Mouse (Mus musculus) lung, postnatal 4 days (tissue): ENCODE results near the gene Arrdc5.
A peak's percentile ranks its signal among the peaks of the same experiment; 100 is the strongest.
"Not testable (repeated sequence)": the region's sequence is repeated elsewhere in the genome, so short reads cannot be mapped to it uniquely, and the experiment has no call there.

Experiments used
- DNase-seq, 2 experiments: peaks; one replicate each; pipeline ENCODE4 v3.0.0; 2021

Gene Arrdc5

DNA sequence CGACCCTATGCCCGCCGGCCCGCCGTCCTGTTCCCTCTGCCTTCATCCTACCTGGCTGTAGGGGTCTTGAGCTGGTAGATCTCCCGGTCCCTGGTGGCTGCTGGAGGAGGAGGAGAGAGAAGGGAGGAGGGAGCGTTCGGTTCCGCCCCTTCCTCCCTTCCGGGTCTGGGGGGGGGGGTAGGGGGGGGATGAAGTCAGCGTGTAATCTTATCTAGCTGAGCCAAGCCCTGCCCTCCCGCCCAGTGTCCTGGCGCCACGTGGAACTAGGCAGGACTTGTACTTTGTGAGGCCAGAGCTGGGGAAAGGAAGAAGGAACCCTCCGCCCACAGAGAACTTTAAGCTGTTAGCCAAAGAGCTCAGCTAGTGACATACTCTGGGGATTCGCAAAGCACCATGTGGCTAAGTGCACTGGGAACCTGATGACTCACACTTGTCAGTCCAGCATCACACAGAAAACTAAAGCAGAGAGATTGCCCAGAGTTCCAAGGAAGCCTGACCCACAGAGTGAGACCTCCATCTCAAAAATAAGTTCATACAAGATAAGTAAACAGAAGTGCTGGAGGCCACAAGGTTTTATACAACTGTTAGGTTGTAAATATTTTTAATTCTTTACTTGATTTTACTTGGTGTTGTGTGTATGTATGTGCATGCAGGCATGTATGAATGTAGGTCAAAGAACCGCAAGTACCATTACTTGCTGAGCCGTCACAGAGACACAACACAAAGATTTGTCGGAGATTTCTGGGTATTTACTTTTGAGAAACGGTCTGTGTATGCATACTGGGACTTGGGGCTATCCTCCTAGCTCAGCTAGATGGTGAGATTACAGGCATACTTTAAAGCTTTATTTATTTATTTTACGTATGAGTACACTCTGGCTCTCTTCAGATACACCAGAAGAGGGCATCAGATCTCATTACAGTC lies 23.2 kb downstream of the Arrdc5 start, which contains the start of gene Ticam1:
Ticam1 (minus strand) TSS at position 144 of the 924 bp plus-strand sequence.
- peak; percentile 91 to 97 for DNase-seq

DNA sequence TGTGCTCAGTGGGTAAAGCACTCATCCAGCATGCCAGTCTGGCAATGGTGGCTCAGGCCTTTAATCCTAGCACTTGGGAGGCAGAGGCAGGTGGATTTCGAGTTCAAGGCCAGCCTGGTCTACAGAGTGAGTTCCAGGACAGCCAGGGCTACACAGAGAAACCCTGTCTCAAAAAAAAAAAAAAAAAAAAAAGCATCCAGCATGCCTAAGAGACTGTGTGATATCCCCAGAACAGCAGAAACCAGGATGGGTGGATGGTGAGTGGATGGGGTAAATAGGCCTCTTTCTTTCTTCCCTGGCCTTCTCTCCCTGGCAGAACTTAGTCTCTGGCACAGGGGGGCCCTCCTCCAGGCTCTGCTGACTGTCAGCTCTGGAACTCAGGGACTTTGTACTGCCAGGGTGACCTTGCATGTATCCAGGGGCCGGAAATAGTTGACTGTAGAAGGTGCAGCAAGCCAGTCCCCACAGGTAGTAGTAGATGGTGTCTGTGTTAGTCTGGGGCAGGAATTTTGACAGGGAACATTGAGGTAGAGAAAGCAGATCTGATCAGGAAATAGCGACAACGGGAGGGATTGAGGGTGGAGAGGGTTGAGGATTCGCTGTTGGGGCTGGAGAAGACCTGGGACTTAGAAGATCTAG lies 24.1 kb downstream of the Arrdc5 start:
- DNase-seq: no peak

DNA sequence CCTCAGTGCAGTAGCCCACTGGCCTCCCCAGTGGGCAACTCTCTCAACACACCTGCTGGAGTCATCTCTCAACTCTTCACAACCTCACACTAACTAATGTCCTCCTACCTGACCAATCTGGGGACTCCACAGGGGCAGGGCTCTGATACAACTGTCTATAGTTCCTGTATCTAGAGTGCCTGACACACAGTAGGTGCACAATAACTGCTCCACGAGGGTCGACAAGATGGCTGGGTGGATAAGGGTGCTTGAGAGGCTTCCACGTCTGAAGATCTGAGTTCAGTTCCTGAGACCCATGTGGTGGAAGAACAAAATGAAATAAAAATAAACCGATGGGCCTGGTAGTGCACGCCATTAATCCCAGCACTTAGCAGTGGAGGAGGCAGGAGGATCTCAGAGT lies 26.1 kb downstream of the Arrdc5 start:
- DNase-seq: no peak

DNA sequence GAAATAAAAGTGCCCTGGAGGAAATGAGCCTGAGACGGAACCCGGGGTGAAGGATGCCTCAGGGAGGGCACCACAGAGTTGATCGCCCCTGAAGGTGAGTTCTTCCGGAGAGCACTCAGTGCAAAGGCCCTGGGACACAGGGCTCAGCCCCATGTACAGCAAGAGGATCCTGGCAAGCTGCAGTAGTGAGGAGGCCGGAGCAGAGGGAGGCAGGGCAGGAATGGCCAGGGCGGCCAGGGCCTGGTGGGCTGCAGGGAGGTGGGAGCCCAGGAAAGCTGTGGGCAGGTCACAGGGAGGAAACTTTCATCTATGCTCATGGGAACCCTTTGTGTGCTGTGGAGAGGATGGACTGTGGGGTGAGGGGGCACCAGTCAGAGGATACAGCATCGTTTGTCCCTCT lies 26.6 kb downstream of the Arrdc5 start:
- DNase-seq: no peak

DNA sequence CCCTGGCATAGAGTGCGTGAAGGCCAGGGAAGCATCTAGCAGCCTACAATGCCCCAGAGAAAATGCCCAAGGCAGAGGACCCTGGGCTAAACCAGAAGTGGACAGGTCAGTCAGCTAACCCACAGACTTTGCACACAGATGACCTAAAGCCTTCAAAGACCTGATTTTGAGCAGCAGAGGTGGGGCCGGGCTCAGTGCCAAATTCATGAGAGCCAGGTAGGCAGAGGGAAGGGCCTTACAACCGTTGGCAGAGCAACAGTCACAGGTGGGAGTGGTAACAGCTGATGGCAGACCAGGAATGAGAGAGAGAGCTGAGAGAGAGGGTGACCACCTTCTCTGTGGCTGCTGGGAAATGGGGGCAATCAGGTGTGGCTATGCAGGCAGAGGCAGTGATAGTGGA lies 27.4 kb downstream of the Arrdc5 start:
- DNase-seq: peak; percentile 61 to 78

DNA sequence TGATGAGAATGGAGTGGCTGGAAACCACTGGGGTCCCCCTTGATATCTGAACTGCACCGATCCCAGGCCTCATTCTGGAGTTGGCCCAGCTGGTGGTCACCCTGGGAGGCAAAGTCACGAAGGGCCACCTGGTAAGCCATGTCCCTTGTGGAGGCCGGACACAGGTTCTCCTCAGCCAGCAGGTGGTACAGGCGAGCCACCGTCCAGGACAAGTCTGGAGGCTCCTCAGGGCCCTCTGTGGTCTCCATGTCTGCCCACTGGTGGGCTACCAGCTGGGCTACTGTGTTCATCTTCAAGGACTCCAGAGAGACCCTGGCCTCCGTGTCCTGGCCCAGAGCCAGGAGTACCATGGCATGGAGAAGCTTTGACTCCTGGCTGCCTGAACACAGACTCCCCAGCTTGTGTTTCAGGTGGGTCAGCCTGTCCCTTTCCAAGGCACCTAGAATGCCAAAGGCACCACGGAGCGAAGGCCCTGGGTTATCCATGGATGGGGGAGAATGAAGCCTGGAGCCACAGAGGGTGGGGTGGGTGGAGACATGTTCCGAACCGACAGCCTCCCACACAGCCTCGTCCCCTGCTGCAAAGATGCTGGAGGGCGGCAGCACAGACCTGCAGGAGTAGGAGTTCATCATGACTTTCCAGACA lies 28.4 kb downstream of the Arrdc5 start:
- no peak for DNase-seq

DNA sequence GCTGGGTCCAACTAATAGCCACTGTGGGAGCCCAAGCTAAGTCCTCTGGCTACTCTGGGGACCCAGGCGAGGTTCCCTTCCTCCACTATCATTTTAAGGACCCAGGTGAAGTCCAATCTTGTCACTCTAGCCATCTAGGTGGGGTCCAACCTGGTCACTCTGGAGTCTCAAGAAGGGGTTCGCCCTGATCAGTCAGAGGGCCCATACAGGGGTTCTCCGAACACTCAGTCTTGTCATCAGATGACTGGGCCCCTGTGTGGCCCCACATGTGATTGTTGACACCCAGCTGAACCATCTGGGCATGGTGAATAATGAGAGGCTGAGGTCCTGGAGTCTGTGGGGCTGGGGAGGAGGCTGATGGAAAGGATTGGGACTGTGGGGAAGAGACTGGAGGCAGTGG lies 30.3 kb downstream of the Arrdc5 start:
- no peak for DNase-seq

DNA sequence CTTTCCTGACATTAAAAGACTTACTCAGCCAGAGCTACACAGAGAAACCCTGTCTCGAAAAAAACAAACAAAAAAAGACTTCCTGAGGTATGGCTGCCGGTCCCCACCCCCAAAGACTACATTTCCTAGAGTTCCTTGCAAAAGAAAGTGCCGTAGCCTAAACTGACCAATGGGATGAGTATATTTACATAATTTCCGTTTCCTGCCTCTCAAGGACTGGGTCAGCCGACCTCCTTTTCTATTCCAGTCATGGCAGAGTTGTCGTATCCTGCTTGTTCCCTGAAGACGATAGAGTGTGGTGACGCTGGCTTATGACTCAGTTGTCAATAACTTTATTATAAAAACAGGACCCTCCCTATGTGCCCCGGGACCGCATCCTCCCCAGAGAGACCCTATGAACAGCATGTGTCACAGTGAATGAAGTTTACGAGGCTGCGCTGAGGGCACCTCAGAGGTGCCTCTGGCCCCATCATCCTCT lies 30.9 kb downstream of the Arrdc5 start:
- peak; percentile 67 to 75 for DNase-seq

DNA sequence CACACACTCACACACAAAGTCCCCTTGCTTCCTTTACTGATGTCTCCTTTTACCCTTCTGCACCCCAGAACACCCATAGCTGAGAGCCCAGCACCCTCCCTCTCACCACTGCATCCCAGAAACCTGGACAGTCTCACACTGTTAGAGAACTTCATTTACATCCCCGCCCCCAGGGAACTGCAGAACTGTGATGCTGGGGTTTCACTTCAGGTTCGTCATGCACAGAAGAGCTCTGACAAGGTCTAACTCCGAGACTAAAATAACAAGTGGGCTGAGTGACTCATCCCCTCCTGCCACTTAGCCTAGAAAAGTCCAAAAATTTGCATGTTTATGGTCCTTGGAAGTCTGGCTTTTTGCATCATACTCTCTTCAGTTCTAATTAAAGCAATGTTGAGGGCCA lies 33.8 kb downstream of the Arrdc5 start:
- no peak for DNase-seq

DNA sequence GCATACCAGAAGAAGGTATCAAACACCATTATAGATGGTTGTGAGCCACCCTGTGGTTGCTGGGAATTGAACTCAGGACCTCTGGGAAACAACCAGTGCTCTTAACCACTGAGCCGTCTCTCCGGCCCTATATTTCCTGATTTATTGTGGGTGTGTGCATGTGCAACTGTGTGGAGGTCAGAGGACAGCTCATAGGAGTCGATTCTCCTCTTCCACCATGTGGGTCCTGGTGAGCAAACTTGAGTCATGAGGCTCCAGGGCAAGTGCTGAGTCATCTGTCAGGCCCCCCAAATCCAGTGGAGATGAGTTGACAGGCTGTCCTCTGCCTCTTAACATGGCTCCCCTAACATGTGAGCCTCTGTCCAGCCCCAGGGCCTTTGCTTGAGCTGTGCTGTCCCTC lies 34.2 kb downstream of the Arrdc5 start:
- no peak for DNase-seq

DNA sequence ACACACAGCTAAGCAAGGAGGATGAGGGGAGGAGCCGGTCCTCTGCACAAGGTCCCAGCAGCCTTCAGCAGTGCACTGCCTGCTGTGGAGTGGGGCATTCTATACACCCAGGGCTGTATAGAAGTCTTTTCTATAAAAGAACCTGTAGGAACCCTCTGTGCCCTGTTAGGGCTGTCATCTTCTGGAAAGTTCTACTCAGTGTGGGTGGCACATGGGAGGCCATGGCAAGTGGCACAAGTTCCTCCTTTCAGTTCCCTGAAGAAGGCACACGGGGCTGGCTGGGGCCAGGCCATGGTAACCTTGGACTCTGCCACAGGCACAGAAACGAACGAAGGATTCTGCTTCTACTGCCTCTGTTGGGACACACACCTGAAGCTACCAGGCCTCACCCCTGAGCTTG lies 35.1 kb downstream of the Arrdc5 start:
- DNase-seq: peak in 1 of 2 experiments; percentile 40

DNA sequence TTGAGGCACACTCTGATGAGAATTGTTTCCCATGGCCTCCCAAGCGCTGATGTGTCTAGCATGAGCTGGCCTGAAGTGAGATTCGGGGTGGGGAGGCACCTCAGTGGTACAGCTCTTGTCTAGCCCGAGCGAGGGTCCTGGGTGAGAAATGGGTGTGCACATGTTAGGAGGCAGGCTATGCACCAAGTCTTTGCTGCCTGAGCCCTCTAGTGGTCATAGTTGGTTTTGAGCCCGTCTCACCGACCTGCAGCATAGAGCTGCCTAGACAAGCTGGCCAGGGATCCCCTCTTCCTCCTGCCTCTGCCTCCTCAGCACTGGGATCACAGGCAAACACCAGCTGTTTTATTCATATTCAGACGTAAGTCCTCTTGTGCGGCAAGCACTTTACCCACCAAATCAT lies 36.1 kb downstream of the Arrdc5 start:
- DNase-seq: peak; percentile 75 to 86

DNA sequence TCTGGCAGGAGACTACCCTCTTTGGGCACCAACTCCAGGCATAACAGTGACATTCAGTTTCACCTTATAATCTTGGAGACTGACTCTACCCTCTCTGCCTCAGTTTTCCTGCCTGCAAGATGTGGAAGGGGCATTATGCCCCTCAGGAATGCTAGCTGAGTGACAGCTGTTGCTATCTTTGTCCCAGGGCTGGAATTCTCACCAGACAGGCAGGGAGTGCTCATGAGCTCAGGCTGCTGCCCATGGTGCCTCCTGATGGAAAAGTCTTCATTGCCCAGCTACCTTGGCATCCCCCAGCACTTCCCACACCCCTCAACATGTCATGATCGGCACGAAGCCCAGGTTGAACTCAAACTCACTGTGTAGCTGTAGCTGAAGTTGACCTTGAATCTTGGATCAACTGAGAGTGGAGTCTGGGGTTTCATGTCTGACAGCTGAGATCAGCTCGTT lies 37.4 kb downstream of the Arrdc5 start:
- no peak for DNase-seq

DNA sequence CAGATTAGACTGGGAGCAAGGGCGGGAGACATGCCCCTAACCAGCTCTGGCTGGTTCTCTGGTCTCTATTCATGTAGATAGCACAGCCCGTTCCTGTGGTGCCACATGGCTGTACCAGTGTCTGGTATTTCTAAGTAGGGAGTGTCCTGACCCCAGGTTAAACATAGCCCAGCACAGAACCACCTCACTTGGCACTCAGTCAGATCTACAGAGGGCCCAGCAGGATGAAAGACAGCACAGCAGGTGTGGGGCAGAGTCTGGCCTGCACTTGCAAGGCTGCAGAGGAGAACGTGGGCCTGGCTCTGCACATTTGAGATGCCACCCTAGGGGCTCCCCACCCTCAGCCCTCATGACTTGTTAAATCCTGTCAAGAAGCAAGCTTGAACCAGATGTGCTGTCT lies 38.9 kb downstream of the Arrdc5 start:
- DNase-seq: no peak

DNA sequence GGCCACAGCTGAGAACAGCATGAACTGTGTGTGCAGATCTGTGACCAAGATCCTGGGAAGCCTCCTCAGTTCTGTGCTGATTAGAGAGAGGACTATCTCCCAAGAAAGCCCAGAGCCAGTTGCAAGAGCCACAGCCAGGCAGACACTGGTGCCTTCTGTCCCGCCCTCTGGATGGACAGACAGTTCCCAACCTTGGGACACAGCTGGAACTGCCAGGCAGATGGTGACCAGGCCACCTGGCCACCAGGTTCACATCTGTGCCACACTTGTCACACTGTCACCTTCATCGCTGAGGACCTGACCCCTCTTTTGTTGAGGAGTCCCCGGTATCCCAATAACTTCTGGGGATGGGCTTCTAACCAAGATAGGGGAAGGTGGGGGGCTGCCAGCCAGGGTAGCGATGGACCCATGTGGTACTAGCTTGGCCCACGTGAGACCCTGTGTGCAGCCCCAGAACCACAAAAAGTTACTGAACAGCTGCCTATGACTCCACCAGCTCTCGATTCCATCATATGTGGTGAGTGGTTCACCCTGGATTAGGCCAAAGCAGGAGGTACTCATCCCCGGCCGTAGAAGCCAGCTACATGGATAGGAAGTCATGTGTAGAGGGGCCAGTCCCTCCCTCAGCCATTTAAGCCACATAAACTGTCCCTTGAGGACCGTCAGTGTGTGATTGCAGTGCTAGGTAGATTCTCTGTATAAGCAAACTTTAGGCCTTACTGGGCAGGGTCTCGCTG lies 40.6 kb downstream of the Arrdc5 start:
- DNase-seq: no peak

DNA sequence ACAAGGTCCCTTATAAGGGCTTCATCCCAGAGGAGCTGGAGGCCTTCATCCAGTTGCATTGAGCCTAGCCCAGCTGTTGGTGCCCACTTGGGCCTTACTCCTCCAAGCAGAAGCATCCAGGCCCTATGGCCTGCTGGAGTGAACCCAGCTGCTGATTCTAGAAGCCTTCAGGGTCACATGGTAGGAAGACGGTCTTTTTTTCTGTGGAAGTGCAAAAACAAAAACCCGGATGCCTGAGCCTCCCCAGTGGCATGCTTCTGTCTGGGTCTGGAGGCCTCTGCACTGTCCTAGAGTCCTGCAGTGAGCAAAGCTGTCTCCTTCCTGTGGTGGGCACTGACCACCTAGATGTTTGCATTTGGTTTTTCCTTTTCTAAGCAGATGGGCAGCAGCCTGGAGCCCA lies 41.3 kb downstream of the Arrdc5 start:
- not testable (repeated sequence) for DNase-seq

DNA sequence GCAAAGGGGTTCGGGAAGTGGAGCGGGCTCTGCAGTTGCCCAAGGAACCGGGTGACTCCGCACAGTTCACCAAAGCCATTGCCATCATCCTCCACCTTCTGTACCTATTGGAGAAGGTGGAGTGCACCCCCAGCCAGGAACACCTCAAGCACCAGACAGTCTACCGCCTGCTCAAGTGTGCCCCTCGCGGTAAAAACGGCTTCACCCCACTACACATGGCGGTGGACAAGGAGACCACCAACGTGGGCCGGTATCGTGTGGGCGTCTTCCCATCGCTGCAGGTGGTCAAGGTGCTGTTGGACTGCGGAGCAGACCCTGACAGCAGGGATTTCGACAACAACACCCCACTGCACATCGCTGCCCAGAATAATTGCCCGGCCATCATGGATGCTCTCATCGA lies 41.8 kb downstream of the Arrdc5 start:
- DNase-seq: not testable (repeated sequence)

DNA sequence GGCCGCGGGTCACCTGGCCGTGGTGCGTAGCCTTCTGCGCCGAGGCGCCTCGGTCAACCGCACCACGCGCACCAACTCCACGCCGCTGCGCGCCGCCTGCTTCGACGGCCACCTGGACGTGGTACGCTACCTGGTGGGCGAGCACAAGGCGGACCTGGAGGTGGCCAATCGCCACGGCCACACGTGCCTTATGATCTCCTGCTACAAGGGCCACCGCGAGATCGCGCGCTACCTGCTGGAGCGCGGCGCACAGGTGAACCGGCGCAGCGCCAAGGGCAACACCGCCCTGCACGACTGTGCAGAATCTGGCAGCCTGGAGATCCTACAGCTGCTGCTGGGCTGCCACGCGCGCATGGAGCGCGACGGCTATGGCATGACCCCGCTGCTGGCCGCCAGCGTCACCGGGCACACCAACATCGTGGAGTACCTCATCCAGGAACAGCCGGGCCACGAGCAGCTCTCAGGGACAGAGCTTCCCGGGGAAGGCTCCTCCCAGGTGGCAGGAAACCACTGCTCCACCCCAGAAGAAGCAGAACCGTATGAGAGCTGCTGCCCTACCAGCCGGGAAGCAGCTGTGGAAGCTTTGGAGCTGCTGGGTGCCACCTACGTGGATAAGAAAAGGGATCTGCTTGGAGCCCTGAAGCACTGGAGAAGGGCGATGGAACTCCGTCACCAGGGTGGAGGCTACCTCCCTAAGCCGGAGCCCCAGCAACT lies 42.7 kb downstream of the Arrdc5 start:
- DNase-seq: peak in 1 of 2 experiments; percentile 53

DNA sequence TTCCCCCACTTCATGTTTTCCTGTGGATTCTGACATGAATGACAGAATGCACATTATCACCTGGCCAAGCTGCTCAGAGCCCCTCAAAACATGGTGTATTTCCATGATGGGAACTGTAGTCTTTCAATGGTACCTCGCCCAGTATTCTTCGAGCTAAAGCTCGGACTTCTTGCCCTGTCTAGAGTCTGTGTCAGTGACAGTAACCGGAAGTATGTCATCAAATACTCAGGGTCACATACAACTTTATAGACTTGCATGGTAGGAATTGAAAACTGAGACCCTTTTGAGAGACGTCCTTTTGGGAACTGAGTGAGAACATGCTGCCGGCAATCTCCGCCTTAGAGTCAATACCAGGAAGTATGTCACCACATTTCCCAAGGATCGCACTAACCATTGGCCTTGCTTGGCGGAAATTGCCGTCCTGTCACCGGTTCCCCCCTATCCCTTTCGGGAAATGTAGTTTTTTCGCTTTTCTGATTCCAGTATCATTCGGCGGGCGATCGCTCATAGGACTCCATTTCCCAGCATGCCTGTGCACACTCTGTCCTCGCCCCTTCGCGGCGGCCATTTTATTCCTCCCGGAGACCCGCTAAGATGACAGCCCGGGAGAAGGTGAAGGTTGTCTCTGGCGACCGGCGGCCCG lies 43.7 kb downstream of the Arrdc5 start, which contains the start of gene Fem1a:
Fem1a (plus strand) TSS at position 572 of the 643 bp plus-strand sequence.
- DNase-seq: peak; percentile 94 to 96

DNA sequence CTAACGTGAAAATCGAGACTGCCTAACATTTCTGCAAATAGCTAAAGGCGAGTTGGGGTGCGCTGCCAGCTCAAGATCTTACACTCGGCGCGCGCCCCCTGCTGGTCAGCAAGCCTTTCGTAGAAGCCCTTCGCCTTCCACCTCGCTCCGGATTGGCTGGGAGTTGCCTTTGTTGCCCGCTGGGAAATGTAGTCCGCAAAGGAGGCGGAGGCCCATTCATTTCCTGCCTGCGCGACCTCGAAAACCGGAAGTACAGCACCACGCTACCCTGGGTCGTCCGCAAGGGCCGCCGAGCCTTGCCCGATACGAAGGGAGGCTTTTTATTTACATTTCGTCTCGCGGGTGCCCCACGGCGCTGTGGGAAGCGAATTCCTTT lies 44.2 kb downstream of the Arrdc5 start:
- peak; percentile 98 to 99 for DNase-seq

DNA sequence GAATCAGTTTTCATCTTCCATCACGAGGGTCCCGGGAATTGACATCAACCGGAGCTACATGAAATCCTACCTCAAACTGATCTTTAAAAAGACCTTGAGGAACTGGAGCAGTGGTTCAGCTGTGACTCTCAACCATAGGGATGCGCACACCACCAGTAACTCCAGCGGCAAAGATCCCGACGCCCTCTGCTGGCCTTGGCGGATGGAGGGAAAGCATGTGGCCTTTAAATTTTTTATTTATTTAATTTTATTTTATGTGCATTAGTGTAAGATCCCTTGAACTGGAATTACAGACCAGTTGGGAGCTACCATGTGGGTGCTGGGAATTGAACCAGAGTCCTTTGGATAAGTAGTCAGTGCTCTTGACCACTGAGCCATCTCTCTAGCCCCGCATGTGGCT lies 44.7 kb downstream of the Arrdc5 start:
- peak; percentile 53 to 57 for DNase-seq
